Mouse (Mus musculus) megakaryocyte, adult 5-6 weeks (primary cell): Measurements from ENCODE around the gene Dgcr2. TPM values are rescaled to one million over a fixed set of nuclear protein-coding genes. Genes with fewer than 3 reads are reported as not detected.

Experiments used
- ATAC-seq: 2 replicates; pipeline ENCODE4 v1.8.0; 2016; ENCODE audit warnings: mild to moderate bottlenecking, inconsistent platforms; ENCODE audit not compliant: poor library complexity, severe bottlenecking
- total RNA-seq, 2 experiments: library from RNA; stranded (forward) in 1 of 2; stranded (reverse) in 1 of 2; fragments of 153-499, 151-499 nt in 1 of 2; fragments of 221-1000, 200-1000 nt in 1 of 2; gene quantifications; 2 replicates each; pipeline versions ENCODE4 v1.2.3 to v1.2.4; 2015 to 2017

The Dgcr2 gene
- total RNA-seq, 2 experiments from 2014 or later = 16.1 to 32.9 TPM

DNA sequence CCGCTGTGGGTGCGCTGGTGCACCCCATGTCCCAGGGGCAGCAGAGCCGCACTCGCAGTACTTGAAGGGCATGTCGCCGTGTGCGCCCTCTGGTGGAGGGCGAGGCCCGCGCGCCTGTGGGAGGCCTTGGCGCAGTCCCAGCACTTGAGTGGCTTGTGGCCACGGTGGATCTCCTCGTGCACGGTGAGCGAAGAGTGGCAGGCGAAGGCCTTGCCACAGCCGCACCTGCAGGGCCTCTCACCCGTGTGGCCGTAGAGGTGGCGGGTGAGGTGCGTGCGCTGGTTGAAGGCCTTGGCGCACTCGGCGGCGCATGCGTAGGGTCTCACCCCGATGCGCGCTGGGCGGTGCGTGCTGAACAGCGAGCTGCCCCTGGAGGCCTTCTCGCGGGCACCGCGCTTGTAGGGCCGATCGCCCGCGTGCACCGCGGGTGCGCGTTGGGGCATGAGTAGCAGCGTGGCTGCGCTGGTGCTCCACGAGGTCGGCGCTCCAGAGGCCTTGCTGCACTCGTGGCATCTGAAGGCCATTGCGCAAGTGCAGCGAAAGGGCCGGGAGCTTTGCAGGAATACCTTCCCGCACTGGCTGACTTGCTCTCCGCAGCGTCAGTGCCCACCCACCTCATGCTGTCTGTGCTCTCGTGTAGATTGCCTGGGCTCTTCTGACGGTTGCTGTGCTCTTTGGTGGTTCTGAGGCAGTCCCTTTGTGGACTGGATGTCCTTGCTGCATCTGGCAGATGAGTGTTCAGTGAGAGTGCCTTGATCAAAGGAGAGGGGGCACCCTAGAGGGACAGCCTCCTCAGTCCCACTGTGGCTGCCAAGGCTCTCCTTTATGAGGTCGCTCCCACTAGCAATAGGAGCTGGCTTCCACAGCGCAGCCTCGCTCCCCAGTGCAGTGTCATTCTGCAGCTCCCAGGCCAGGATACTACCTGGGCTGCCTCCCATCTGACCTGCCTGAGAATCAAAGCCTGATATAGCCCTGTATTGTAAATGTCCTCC, 82.7 kb downstream of the Dgcr2 start:
- ATAC-seq = peak; percentile 90

DNA sequence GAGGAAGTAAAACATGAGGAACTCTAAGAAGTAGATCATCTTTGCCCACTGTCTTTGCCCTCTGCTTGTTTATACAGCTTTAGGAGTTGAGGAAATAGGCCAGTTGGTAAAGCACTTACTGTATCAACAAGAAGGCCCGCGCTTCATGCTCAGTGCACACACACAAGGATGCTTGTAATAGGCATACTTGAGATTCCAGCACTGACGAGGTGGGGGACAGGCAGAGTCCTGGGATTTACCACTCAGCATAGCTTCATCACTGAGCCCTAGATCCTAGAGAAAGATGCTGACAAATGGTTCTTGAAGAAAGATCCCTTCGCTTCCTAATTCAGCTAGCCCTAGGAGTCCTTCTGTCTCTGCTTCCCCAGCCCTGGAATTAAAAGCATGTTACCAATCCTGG, 85.2 kb downstream of the Dgcr2 start:
- ATAC-seq = no peak

DNA sequence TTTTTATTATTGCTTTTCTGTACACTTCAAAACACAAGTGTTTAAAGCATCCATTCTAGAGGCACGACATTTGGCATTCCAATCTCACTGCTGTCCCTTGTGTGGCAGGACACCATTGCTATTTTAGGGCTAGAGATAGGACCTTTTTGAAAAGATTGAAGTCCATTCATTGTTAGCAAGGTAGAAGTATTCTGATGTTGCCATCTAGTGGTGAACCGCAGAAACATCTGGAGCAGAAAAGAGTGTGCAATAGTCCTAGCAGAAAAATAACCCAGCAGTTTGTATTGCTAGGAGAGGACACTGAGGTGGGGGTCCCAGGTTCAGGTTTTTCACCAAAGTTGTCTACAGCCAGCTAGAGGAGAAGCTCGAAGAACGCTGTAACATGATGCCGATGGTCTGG, 86.2 kb downstream of the Dgcr2 start:
- no peak for ATAC-seq

DNA sequence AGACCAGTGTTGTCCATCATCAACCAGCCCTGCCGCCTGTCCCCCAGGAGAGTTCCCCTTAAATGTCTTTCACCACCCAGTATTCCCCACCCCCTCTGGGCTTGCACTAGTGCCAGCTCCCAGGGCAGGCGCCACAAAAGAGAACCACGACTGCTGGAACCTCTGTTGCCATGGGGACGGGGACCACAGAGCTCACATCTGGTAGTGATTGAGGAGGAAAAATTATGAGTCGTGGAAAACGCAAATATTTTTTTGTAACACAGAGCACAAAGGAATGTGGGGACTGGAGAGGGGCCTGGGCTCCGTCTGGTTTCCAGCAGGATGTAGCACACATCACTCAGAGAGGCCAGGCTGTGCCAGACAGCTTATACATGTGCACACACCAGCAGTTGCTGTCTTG, 88.7 kb downstream of the Dgcr2 start:
- no peak for ATAC-seq

DNA sequence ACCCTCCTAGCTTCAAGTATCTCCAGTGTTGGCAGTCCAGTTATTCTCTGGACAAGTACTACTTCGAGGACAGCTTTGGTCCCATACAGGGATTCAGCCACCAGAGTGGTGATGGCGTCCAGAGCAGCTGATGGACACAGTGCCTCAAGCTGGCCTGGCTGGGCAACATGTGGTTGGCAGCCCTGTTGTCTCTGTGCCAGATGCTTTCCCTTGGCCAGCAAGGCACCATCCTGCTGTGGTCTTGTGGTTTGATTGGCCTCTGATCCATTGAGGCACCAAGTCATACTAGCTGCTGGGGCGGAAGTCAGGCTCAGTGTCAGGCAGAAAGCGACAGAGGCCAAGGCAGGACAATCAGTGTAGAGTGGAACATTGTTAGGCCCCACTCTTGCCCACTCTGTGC, 89.2 kb downstream of the Dgcr2 start:
- ATAC-seq = no peak

DNA sequence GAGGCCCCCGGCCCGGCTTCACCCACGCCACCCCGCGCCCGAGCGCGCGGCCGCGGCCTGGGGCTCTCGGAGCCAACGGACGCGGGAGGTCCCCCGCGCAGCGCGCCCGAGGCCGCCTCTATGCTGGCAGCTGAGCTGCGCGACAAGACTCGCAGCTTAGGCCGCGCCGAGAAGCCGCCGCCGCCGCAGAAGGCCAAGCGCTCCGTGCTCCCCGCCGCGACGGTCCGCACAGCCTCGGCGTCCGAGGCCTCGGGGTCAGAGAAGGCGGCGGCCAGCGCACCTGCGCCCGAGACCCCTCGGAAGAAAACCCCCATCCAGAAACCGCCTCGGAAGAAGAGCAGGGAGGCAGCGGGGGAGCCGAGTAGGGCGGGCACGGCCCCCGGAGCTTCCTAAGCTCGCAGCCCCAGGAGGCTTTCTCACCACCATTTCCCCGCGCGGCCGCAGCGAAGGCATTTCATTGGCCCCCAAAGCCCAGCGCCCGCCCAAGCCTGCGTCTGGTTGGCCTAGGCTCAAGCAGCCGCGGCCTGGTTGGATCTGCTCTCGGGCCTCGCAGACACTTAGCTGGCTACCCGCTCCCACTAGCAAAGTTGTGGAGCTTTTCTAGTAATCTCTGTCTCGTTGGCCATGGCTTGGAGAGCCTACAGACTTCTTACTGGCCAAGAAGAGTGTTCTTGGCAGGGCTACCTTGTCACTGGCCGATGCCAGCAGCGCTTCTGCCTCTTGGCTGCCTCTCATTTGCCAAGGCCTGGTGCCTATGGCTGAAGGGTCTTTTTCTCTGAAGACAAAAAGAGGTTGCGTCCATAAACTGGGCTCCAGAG, 91.0 kb downstream of the Dgcr2 start:
- ATAC-seq = peak; percentile 86

DNA sequence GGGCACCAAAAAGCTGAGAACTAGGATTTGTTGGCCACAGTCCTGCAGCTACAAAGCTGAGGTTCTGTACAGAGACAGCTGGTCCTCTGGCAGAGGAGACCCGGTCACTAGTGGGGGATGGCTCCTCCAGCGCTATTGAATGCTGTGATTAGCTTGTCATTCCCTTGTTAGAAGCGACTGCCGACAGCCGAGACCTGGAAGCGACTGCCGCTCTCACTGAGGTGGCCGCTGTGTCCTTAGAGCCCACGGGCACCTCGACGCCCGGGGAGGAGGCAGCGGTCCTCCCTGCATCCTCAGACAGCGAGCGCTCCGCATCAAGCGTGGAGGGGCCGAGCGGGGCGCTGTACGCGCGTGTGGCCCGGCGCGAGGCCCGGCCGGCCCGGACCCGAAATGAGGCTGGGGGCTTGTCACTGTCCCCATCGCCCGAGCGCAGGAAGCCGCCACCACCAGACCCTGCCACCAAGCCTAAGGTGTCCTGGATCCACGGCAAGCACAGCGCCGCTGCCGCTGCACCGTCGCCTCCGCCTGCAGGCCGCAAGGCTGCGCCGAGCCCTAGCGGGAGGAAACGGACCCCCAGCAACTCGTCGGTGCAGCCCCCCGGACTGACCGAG, 91.7 kb downstream of the Dgcr2 start:
- ATAC-seq = no peak

DNA sequence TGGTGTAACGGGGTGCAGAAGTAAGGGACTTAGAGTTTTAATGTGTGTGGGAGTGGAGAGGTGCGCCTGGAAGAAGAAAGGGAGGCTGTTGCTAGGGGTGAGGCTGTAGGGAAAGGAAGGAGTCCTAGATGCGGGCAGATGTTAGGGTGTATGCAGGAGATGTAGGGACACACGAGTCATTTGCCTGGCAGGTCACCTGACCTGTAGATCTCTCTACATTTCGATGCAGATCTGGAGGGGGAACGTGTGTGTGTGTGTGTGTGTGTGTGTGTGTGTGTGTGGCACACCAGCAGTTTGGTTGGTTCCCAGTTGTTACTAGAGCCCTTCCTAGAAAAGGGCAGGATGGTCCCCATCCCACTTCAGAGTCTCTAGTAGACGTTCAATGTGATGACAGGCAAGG, 93.4 kb downstream of the Dgcr2 start:
- no peak for ATAC-seq

DNA sequence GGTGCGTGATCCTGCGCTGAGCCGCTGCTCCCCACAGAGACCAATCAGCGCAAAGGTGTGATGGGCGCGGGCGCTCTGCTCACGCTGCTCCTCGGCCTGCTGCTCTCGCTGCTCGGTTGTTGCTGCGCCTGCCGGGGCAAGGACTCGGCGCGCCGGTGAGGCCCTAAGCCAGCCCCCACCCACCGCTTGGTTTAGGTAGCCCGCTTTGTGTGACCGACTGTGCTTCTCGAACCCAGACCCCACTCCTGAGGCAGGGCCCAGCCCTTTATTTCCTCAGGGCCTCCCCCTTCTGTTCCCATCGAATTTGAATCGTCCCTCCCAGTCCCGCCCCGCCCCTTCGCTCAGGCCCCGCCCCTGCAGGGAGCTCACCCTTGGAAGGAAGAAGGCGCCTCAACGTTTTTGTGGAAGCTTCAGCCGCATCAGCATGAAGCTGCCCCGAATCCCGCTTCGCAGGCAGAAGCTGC, 93.9 kb downstream of the Dgcr2 start:
- ATAC-seq = no peak

DNA sequence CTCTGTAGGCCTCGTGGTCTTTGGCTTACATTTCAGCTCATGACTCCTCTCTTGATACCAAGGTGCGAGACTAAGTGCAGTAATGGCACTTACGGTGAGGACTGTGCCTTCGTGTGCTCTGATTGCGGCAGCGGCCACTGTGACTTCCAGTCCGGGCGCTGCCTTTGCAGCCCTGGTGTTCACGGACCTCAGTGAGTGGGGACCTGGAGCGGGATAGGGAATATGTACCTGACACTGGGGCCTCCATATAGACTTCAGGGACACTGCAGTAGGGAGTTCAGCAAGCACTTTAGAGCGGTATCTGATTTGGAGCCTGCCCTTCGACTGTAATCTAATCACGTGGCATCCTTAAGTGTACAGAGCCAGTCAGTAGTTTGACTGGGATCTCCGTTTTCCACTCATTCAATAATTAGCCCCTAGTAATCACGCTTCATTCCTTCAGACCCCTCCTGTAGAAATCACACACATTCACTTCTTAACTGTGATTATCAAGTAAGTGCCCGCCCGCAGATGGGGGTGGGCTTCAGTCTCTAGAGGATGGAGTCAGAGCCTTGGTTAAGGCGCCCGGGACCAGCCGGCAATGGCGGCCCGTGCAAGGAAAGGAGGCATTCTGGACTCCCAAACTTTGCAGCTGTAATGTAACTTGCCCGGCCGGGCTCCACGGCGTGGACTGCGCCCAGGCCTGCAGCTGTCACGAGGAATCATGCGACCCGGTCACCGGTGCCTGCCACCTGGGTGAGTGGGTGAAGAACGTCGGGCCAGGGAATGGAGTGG, 94.5 kb downstream of the Dgcr2 start:
- ATAC-seq = no peak

DNA sequence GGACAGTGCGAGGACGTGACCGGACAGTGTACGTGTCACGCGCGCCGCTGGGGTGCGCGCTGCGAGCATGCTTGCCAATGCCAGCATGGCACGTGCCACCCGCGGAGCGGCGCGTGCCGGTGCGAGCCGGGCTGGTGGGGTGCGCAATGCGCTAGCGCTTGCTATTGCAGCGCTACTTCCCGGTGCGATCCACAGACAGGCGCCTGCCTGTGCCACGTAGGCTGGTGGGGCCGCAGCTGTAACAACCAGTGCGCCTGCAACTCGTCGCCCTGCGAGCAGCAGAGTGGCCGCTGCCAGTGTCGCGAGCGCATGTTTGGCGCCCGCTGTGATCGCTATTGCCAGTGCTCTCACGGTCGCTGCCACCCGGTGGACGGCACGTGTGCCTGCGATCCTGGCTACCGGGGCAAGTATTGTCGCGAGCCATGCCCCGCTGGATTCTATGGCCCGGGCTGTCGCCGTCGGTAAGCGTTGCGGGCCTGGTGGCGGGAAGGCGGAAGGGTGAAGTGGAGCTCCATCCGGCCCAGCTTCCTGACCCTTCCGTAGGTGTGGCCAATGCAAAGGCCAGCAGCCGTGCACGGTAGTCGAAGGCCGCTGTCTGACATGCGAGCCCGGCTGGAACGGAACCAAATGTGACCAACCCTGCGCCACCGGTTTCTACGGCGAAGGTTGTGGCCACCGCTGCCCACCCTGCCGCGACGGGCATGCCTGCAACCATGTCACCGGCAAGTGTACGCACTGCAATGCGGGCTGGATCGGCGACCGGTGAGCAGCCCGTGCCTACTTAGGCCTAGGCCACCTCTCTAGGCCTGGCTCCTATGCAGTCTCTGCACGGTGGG, 95.3 kb downstream of the Dgcr2 start:
- ATAC-seq = peak; percentile 43; the same call in 1 of the 2 replicates

DNA sequence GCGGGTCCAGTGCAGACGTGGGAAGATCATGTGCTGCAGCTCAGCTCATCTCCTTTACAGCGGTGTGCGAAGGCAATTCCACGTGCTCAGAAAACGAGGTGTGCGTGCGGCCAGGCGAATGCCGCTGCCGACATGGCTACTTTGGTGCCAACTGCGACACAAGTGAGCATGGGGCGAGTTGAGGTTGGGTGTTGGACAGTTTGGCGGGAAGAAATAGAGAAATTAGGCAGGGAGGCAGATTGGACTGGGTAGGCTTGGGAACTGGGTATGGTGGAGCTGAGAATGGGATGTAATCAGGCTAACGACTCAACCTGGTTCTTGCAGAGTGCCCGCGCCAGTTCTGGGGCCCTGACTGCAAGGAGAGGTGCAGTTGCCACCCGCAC, 95.9 kb downstream of the Dgcr2 start:
- ATAC-seq = no peak

DNA sequence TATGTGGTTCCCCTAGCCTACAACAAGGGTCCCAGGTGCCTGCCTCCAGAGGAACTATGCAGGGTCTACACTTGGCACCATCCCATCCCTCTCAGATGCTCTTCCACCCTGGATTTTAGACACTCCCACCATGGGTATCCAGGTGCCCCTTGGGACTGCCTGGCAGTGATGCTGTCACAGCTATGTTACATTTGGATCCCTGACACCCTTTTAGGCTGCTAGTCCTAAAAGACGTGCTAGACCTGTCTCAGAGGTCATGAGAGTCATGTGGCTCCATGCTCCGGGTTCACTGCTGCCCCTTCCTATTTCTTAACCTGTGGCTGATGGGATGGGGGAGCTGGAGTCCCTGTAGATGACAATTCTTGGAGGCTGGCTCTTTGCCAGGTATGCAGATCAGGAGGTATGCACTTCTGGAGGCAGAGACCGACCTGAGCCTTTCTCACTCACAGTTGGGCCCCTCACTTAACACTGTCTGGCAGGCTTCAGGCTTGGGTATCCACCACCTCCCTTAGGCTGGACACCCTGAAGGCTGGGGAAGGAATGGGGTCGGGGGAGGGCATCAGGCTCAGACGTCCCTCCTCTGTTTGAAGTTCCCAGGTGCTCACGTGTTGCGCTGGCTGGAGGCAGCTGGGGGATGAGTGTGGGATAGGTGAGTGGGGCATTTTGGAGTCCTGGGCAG, 96.4 kb downstream of the Dgcr2 start:
- ATAC-seq = no peak

DNA sequence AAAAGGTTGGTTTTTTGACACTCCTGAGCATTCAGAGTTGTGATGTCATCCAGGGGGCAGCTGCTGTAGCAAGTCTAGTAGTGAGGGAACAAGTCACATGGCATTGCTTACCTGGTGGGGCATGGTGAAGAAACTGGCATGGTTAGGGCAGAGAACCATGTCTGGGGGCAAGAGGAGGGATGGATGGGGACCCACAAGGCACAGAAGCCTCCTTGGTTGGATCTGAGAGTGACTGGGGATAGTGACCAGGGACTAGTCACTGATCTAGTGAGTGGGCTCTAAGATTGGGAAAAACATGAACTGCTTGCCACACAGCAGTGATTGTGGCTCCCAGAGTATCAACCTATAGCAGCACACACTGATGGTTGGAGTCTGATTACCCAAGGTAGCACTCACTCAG, 98.8 kb downstream of the Dgcr2 start:
- no peak for ATAC-seq

DNA sequence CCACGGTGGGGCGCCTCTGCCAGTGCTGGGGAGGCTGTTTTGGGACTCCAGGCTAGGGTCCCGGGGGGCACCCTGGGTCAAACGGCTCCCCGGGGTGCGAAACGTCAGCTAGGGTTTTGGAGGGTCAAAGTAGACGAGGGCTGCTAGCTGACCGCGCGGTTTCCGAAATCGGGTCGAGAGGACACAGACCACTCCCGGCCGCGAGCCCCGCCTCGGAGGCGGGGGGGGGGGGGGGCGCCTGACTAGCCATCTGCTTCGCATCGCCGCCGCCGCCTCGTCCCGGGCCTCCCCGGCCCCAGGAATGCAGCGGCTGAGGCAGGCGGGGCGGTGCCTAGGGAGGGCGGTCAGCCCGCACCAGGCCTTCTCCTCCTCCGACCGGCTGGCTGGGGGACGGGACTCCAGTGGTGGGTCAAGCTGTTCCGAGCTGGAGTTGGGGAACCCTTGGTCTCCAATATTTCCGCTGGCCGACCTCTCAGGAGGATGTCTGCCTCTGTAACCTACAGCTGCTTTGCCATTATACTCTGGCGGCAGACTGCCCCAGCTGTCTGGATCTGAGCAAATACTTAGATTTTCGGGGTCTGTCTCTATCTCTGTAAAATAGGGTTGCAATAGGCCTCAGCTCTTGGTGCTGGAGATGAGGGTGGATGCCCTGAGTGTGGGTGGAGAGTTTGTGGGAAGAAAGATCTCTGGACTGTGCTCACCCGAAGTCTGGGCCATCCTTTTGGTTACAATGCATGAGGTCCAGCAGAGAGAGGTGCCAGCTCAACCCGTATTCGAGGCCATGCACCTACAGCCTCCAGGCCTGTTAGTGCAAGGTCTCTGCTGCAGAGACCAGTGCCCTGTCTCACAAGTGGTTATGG, 99.8 kb downstream of the Dgcr2 start:
- no peak for ATAC-seq

DNA sequence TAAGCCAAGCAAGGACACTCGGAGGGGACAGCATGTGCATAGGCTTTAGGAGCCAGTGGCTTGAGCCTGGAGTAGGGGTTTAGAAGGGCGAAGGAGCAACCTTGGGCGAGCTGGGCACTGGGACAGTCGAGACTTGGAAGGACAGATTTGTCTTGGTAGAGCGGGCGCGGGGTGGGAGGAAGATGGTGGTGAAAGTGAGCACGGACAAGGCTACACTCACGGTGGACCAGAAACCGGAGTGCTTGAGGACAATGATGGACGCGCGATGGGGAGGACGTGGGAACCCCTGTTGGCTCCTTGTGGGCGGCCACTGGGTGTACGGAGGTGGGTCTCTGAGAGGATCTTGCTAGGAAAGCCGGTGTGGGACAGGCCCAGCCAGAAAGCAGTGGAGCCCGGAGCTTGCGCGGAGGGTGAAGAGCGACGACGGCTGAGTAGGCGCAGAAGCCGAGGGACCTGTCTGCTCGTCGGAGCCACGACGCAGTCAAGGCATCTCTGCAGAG, 100.5 kb downstream of the Dgcr2 start:
- no peak for ATAC-seq

DNA sequence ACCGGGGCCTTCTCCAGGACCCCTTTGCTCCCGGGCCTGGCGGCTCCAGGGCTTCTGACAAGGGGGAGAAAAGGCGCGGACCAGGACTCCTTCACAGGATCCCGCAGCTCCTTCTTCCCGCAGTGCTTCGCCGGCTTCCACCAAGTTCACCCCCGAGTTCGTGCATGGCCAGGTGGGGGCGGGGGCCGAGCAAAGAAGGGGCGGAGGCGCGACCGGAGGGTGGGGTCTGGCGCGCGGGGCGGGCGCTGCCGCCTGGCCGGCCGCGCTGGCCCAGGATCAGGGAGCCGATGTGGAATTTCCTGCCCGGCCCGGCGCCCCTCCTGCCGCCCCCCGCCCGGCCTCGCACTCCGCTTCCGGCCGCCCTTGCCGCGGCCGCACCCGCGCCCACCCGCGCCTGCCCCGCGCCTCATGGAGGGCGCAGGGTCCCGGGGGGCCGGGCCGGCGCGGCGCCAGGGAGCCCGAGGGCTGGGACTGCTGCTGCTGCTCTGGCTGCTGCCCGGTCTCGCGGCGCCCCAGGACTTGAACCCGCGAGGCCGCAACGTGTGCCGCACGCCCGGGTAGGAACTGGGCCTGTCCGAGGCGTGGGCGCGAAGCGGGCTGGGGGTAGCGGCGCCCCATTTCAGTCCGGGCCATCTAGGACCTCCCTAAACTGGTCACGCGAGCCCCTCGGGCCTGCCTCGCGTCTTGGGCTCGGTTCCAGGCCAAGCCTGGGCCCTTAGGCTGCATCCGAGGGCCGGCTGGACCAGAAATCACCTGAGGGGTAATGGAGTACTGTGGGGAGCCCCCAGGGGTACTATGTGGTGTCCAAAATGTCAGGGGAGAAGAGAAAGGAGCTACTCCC, 101.2 kb downstream of the Dgcr2 start, which contains the start of gene Scarf2:
Gene Scarf2, plus strand, starts transcription at position 312 of the 841 bp plus-strand sequence.
- no peak for ATAC-seq
